Mouse (Mus musculus): Measurements from ENCODE around the gene Slc44a4. TPM values are rescaled to one million over a fixed set of nuclear protein-coding genes. Genes with fewer than 3 reads are reported as not detected.
"Not testable (repeated sequence)": the region's sequence is repeated elsewhere in the genome, so short reads cannot be mapped to it uniquely, and the experiment has no call there.

The Slc44a4 gene
- total RNA-seq, 2 experiments from 2014 or later: 0.20 TPM; not detected in 1

GRCm38 (mm10) chr17:34937960-34938505 lies 23.8 kb downstream of the Slc44a4 start:
- intact Hi-C loops (cut with DNase I): no loop called here
- DNase-seq: no peak

- no peak for DNase-seq
- intact Hi-C loops (cut with DNase I): no loop called here
Observed at GRCm38 (mm10) chr17:34941344-34942041, 27.2 kb downstream of the Slc44a4 start.

- DNase-seq: no peak
- intact Hi-C loops (cut with DNase I): no loop called here
Observed at GRCm38 (mm10) chr17:34943128-34943815, 29.0 kb downstream of the Slc44a4 start.

- no peak for DNase-seq
- intact Hi-C loops (cut with DNase I): no loop called here
Observed at GRCm38 (mm10) chr17:34944362-34944761, 30.1 kb downstream of the Slc44a4 start.

GRCm38 (mm10) chr17:34946486-34947140 lies 32.3 kb downstream of the Slc44a4 start:
- no peak for DNase-seq
- intact Hi-C loops (cut with DNase I): no loop called here

GRCm38 (mm10) chr17:34947606-34948005 lies 33.3 kb downstream of the Slc44a4 start:
- intact Hi-C loops (cut with DNase I): no loop called here
- no peak for DNase-seq

GRCm38 (mm10) chr17:34948721-34949552 lies 34.7 kb downstream of the Slc44a4 start:
- intact Hi-C loops (cut with DNase I); DNase-seq: not testable (repeated sequence)

- intact Hi-C loops (cut with DNase I): no loop called here
- no peak for DNase-seq
Observed at GRCm38 (mm10) chr17:34949553-34949969, 35.3 kb downstream of the Slc44a4 start.

- DNase-seq: no peak
- intact Hi-C loops (cut with DNase I): no loop called here
Observed at GRCm38 (mm10) chr17:34950514-34951455, 36.5 kb downstream of the Slc44a4 start.

- intact Hi-C loops (cut with DNase I): no loop called here
- no peak for DNase-seq
Observed at GRCm38 (mm10) chr17:34951636-34952377, 37.5 kb downstream of the Slc44a4 start.

- intact Hi-C loops (cut with DNase I): no loop called here
- peak; percentile 86 for DNase-seq
Observed at GRCm38 (mm10) chr17:34952378-34953040, 38.2 kb downstream of the Slc44a4 start.

- DNase-seq: no peak
- intact Hi-C loops (cut with DNase I): no loop called here
Observed at GRCm38 (mm10) chr17:34953258-34953657, 39.0 kb downstream of the Slc44a4 start.

GRCm38 (mm10) chr17:34953904-34954303 lies 39.6 kb downstream of the Slc44a4 start:
- DNase-seq: no peak
- intact Hi-C loops (cut with DNase I): no loop called here

GRCm38 (mm10) chr17:34954831-34955230 lies 40.6 kb downstream of the Slc44a4 start:
- intact Hi-C loops (cut with DNase I): no loop called here
- no peak for DNase-seq

GRCm38 (mm10) chr17:34955884-34956283 lies 41.6 kb downstream of the Slc44a4 start:
- intact Hi-C loops (cut with DNase I): no loop called here

GRCm38 (mm10) chr17:34956340-34956739 lies 42.1 kb downstream of the Slc44a4 start:
- no peak for DNase-seq
- intact Hi-C loops (cut with DNase I): no loop called here

More at GRCm38 (mm10) chr17:34955884-34956283, 41.6 kb downstream of the Slc44a4 start:
- DNase-seq: no peak

- DNase-seq; intact Hi-C loops (cut with DNase I): not testable (repeated sequence)
Observed at GRCm38 (mm10) chr17:34957291-34957690, 43.0 kb downstream of the Slc44a4 start.

- intact Hi-C loops (cut with DNase I): not testable (repeated sequence)
Observed at GRCm38 (mm10) chr17:34957966-34958365, 43.7 kb downstream of the Slc44a4 start.

More at GRCm38 (mm10) chr17:34957966-34958365, 43.7 kb downstream of the Slc44a4 start:
- DNase-seq: not testable (repeated sequence)

Data from left cerebral cortex, postnatal 4 days (tissue).